Mouse (Mus musculus): ENCODE measurements around the gene Notch1. TPM values are rescaled to one million over a fixed set of nuclear protein-coding genes. Genes with fewer than 3 reads are reported as not detected.

The Notch1 gene
- polyA plus RNA-seq, 1 experiment, result 24.3 TPM

GRCm38 (mm10) chr2:26475505-26476430 lies 40.7 kb downstream of the Notch1 start:
- H3K27ac ChIP-seq (ENCODE audit: insufficient read depth, low read length), result no peak overlapping the region
- no peak for TF ChIP-seq CTCF (IDR thresholded peaks at IDR 0.05; ENCODE audit: borderline replicate concordance, insufficient read depth, low read length)
- TF ChIP-seq POLR2A (IDR thresholded peaks at IDR 0.05; ENCODE audit: low read depth, low read length), result no peak
- no peak overlapping the region for H3K4me3 ChIP-seq (ENCODE audit: insufficient read depth, low read length)

GRCm38 (mm10) chr2:26474789-26475504 lies 41.5 kb downstream of the Notch1 start:
- Histone ChIP-seq H3K27ac (ENCODE audit: insufficient read depth, low read length) (no peak overlapping the region), H3K4me1 (ENCODE audit: control insufficient read depth, insufficient read depth, low read length) (no peaks in the 10 kb centered on the region), H3K4me3 (ENCODE audit: insufficient read depth, low read length) (no peak overlapping the region)
- TF ChIP-seq POLR2A (IDR thresholded peaks at IDR 0.05; ENCODE audit: low read depth, low read length) (no peak), CTCF (IDR thresholded peaks at IDR 0.05; ENCODE audit: borderline replicate concordance, insufficient read depth, low read length) (no peak)

More at GRCm38 (mm10) chr2:26475505-26476430, 40.7 kb downstream of the Notch1 start:
- no peaks in the 10 kb centered on the region for H3K4me1 ChIP-seq (ENCODE audit: control insufficient read depth, insufficient read depth, low read length)

GRCm38 (mm10) chr2:26472312-26473090 lies 44.0 kb downstream of the Notch1 start:
- Histone ChIP-seq H3K4me3 (ENCODE audit: insufficient read depth, low read length) (no peak overlapping the region), H3K27ac (ENCODE audit: insufficient read depth, low read length) (no peak overlapping the region), H3K4me1 (ENCODE audit: control insufficient read depth, insufficient read depth, low read length) (no peaks in the 10 kb centered on the region)
- TF ChIP-seq CTCF (IDR thresholded peaks at IDR 0.05; ENCODE audit: borderline replicate concordance, insufficient read depth, low read length) (no peak), POLR2A (IDR thresholded peaks at IDR 0.05; ENCODE audit: low read depth, low read length) (no peak)

- Histone ChIP-seq H3K27ac (ENCODE audit: insufficient read depth, low read length) (no peak overlapping the region), H3K4me1 (ENCODE audit: control insufficient read depth, insufficient read depth, low read length) (no peaks in the 10 kb centered on the region), H3K4me3 (ENCODE audit: insufficient read depth, low read length) (no peak overlapping the region)
- no peak for TF ChIP-seq CTCF (IDR thresholded peaks at IDR 0.05; ENCODE audit: borderline replicate concordance, insufficient read depth, low read length)
- no peak for TF ChIP-seq POLR2A (IDR thresholded peaks at IDR 0.05; ENCODE audit: low read depth, low read length)
These were observed 44.7 kb downstream of the Notch1 start for GRCm38 (mm10) chr2:26471652-26472285.

DNA sequence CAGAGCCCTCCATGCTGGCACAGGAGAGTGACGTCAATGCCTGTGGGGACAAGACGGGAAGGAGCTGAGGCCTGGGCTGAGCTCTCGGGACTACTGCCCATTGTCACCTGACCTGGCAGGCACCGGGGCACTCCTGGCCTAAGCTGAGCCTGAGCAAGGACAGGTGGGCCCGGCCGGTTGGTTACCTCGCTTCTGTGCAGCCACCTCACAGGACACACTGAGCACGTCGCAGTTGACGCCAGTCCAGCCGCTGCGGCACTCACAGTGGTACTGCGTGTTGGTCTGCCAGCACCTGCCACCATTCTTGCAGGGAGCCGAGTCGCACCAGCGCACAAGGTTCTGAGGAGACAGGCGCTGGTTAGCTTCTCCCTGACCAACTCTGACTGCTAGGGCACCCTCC lies 45.5 kb downstream of the Notch1 start:
- no peak for TF ChIP-seq POLR2A (IDR thresholded peaks at IDR 0.05; ENCODE audit: low read depth, low read length)
- no peak for TF ChIP-seq CTCF (IDR thresholded peaks at IDR 0.05; ENCODE audit: borderline replicate concordance, insufficient read depth, low read length)
- Histone ChIP-seq H3K4me1 (ENCODE audit: control insufficient read depth, insufficient read depth, low read length) (no peaks in the 10 kb centered on the region), H3K27ac (ENCODE audit: insufficient read depth, low read length) (no peak overlapping the region)

DNA sequence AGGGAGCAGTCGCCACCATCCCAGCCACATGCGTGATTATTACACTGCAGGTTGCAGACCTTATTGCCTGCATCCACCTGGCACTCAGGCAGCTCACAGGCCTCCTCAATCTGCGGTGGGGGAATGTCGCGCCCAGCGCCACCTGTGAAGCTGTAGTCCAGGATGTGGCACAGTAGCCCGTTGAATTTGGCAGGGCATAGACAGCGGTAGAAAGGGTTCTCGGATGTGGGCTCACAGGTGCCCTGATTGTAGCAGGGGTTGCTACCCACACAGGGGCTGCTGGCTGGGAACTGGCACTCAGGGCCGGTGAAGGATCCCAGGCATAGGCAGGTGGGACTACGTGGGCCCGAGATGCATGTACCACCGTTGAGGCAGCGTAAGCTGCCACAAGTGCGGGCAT lies 48.1 kb downstream of the Notch1 start:
- no peak overlapping the region for H3K27ac ChIP-seq (ENCODE audit: insufficient read depth, low read length)
- TF ChIP-seq POLR2A (IDR thresholded peaks at IDR 0.05; ENCODE audit: low read depth, low read length) (no peak), CTCF (IDR thresholded peaks at IDR 0.05; ENCODE audit: borderline replicate concordance, insufficient read depth, low read length) (no peak)
- no peak overlapping the region for H3K4me3 ChIP-seq (ENCODE audit: insufficient read depth, low read length)
- no peaks in the 10 kb centered on the region for H3K4me1 ChIP-seq (ENCODE audit: control insufficient read depth, insufficient read depth, low read length)

More for the DNA sequence above, 45.5 kb downstream of the Notch1 start:
- H3K4me3 ChIP-seq (ENCODE audit: insufficient read depth, low read length), result no peak overlapping the region

GRCm38 (mm10) chr2:26463412-26463811 lies 53.1 kb downstream of the Notch1 start:
- Histone ChIP-seq H3K27ac (ENCODE audit: insufficient read depth, low read length) (no peak overlapping the region), H3K4me3 (ENCODE audit: insufficient read depth, low read length) (no peak overlapping the region), H3K4me1 (ENCODE audit: control insufficient read depth, insufficient read depth, low read length) (peaks cover 4% of the 10 kb centered on the region)
- TF ChIP-seq POLR2A (IDR thresholded peaks at IDR 0.05; ENCODE audit: low read depth, low read length), result no peak
- no peak for TF ChIP-seq CTCF (IDR thresholded peaks at IDR 0.05; ENCODE audit: borderline replicate concordance, insufficient read depth, low read length)

DNA sequence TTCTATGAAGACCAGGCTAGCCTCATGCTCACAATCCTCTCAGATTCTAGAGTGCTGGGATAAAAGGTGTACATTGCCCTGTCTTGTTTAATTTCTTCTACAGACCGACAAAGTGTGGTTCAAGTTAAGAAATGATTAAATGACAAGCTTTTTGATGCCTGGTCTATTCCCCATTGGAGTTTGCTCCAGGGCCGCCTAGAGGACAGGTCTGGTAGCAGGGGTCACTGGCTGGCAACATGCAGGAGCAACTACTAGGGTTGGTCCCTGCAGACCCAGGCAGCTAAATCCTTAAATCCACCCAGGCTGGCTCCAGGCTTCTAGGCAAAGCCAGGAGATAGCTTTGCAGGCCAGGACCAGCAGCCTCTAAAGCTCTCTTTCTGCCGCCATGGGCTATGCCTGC lies 53.5 kb downstream of the Notch1 start:
- H3K4me3 ChIP-seq (ENCODE audit: insufficient read depth, low read length), result no peak overlapping the region
- TF ChIP-seq CTCF (IDR thresholded peaks at IDR 0.05; ENCODE audit: borderline replicate concordance, insufficient read depth, low read length) (no peak), POLR2A (IDR thresholded peaks at IDR 0.05; ENCODE audit: low read depth, low read length) (no peak)
- H3K27ac ChIP-seq (ENCODE audit: insufficient read depth, low read length), result no peak overlapping the region
- peaks cover 5% of the 10 kb centered on the region for H3K4me1 ChIP-seq (ENCODE audit: control insufficient read depth, insufficient read depth, low read length)

GRCm38 (mm10) chr2:26461667-26462066 lies 54.8 kb downstream of the Notch1 start:
- H3K4me1 ChIP-seq (ENCODE audit: control insufficient read depth, insufficient read depth, low read length), result peaks cover 5% of the 10 kb centered on the region
- TF ChIP-seq POLR2A (IDR thresholded peaks at IDR 0.05; ENCODE audit: low read depth, low read length) (no peak), CTCF (IDR thresholded peaks at IDR 0.05; ENCODE audit: borderline replicate concordance, insufficient read depth, low read length) (no peak)
- H3K4me3 ChIP-seq (ENCODE audit: insufficient read depth, low read length), result no peak overlapping the region
- H3K27ac ChIP-seq (ENCODE audit: insufficient read depth, low read length), result no peak overlapping the region
